Mouse (Mus musculus): ENCODE measurements around the gene Fgfr2.

DNA sequence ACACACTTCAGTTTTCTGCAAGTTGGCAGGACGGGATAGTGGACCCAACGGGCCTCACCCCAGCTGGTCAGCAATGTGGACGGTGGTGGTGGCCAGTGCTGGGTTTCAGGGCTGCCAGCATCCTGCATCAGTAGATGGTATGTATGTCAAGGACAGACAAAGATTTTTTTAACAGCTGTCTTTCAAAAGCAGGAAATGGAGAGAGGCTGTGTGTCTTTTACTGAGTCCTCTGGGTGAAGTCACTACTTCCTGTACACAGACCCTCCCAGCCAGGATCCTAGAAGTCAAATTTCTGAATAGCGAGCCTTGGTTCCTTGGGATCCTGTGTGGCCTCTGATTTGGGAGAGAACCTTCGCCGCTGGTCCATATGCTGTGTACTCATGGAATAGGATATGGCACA is 2832.0 kb downstream of the Fgfr2 start:
- TF ChIP-seq CTCF (conservative IDR thresholded peaks at IDR 0.05; ENCODE audit: insufficient read depth, insufficient read length, low read depth, low read length): no peak
- TF ChIP-seq POLR2A (IDR thresholded peaks at IDR 0.05; ENCODE audit: low read depth, low read length): no peak

All from kidney, adult 2 months (tissue).